Mouse (Mus musculus) kidney, embryonic 16.5 days (tissue): ENCODE data around the gene Irak1bp1. TPM values are rescaled to one million over a fixed set of nuclear protein-coding genes. Genes with fewer than 3 reads are reported as not detected.

Experiments
- ATAC-seq: fragments of 200-750 bp; cut with Nextera tagmentation; 2 replicates; pipeline ENCODE4 v1.8.0; 2017; ENCODE audit warnings: moderate TSS enrichment; ENCODE audit not compliant: low FRiP score, low TSS enrichment
- H3K27ac ChIP-seq: fragments of 300-500 bp; sonication (generic); 2 replicates; pipeline ENCODE4 v1.5.1; 2014; ENCODE audit warnings: low read length
- H3K27me3 ChIP-seq: fragments of 300-500 bp; sonication (generic); 2 replicates; pipeline ENCODE4 v1.6.1; 2014; ENCODE audit warnings: low read length, control low read depth, mixed read lengths; ENCODE audit not compliant: insufficient read depth
- H3K36me3 ChIP-seq: fragments of 300-500 bp; sonication (generic); 2 replicates; pipeline ENCODE4 v1.6.1; 2014; ENCODE audit warnings: low read length, control low read depth, mixed read lengths; ENCODE audit not compliant: insufficient read depth
- H3K4me1 ChIP-seq: fragments of 300-500 bp; sonication (generic); 2 replicates; pipeline ENCODE4 v1.6.1; 2014; ENCODE audit warnings: low read length, control low read depth, mixed read lengths; ENCODE audit not compliant: insufficient read depth
- H3K4me2 ChIP-seq: fragments of 300-500 bp; sonication (generic); replicated peaks from 2 replicates; pipeline ENCODE4 v1.6.1; 2014; ENCODE audit warnings: low read depth, low read length
- H3K4me3 ChIP-seq: fragments of 300-500 bp; sonication (generic); 2 replicates; pipeline ENCODE4 v1.5.1; 2014; ENCODE audit warnings: mild to moderate bottlenecking, low read length
- H3K9ac ChIP-seq: fragments of 300-500 bp; sonication (generic); replicated peaks from 2 replicates; pipeline ENCODE4 v1.6.1; 2014; ENCODE audit warnings: low read length
- H3K9me3 ChIP-seq: fragments of 300-500 bp; sonication (generic); 2 replicates; pipeline ENCODE4 v1.6.1; 2016; ENCODE audit warnings: low read length, control low read depth
- WGBS: fragments of 180-500 bp; shearing (Covaris S2); extraction: QIAGEN DNeasy Blood & Tissue Kit; methylation state at CpG from one replicate; pipeline ENCODE4 v1.1.7; 2014; 5-methylcytosine and 5-hydroxymethylcytosine counted together
- polyA plus RNA-seq: library from polyadenylated mRNA; unstranded; fragments of >200 nt; fragmentation: Nextera tagmentation; extraction: Ambion mirVana; gene quantifications from 2 replicates; pipeline ENCODE4 v1.2.1, GENCODE M21; 2015

Irak1bp1 gene
- polyA plus RNA-seq, 1 experiment from 2014 or later = 19.4 TPM

DNA sequence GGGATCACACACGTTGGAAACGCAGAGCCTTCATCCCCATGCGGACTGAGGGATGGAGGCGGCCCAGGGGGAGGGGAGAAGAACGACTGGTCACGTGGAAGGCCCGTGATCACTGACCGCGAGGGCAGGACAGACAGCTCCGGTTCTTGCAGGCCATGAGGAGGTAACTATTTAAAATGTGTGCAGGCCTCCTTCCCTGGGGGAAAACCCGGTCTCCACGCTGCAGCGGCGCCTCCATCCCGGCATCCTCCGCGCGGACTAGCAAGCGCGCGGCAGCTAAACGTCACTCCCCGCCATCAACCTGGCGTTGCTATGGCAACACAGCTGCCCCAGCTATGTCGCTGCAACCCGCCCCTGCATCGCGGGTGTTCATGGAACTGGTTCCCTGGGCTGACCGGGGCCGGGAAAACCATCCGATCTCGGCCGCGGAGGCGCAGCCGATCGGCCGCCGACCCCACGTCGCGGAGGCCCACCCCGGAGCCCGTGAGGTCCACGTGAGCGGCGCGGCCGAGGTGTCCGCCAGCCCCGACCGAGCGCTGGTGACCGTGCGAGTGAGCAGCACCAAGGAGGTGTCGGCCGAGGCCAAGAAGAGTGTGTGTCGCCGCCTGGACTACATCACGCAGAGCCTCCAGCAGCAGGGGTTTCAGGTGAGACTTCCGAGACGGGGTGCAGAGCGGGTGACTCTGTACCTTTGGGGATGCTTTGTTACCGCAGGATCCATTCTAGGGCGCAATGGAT, 522 bp downstream of the Irak1bp1 start:
- H3K4me1 ChIP-seq = peaks cover 13% of the 10 kb centered on the region
- WGBS = under 1% methylated on average over 65 of the region's 65 CpGs
- peak overlapping the region; percentile 74 for H3K4me2 ChIP-seq
- no peaks in the 10 kb centered on the region for H3K9me3 ChIP-seq
- ATAC-seq = peak; percentile 95
- H3K27me3 ChIP-seq = no peaks in the 10 kb centered on the region
- peak overlapping the region; percentile 88 for H3K9ac ChIP-seq
- H3K36me3 ChIP-seq = no peaks in the 10 kb centered on the region
- peak overlapping the region; percentile 90 for H3K4me3 ChIP-seq
- H3K27ac ChIP-seq = peak overlapping the region; percentile 88

DNA sequence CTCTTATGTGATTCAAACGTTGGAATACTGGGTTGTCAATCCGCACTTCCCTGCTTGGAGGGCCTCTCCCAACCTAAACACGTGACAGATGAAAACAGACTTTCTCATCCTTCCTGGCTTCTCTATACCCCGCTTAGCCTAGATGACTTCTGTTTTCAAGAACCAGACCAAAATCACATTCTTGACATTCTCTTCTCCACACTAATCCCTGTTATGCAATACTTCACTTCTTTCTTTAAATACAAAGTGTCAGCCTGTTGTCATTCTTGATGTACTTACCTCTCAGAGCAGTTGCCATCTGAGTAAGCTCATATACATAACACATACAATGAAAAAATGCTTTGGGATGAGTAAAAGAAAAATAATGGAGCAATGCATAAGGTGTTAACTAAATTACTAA, 2.6 kb downstream of the Irak1bp1 start:
- Histone ChIP-seq H3K27ac (no peak overlapping the region), H3K4me1 (peaks cover 20% of the 10 kb centered on the region), H3K9ac (no peak overlapping the region), H3K9me3 (no peaks in the 10 kb centered on the region), H3K27me3 (no peaks in the 10 kb centered on the region), H3K4me2 (no peak overlapping the region), H3K4me3 (no peak overlapping the region), H3K36me3 (no peaks in the 10 kb centered on the region)
- no peak for ATAC-seq
- WGBS = 68% methylated on average over 4 of the region's 4 CpGs

DNA sequence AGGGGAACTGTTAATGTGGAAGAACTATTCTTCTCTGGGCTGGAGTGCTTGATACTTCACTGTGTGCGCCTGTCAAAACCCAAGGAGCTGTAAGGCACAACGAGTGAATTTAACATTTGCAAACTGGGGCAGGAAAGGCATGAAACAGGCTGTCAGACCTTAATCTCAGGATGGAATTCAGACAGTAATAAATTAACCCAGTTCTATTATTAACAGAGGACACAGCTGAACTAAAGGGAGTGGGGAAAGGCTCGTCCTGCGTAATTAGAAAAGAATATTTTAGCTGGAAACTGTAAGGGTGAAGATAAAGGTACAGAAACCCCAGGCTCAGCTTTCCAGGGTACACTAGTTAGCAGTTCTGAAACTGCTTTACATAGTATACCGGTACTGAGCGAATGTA, 6.6 kb downstream of the Irak1bp1 start:
- 59% methylated on average over 6 of the region's 6 CpGs for WGBS
- Histone ChIP-seq H3K4me2 (no peak overlapping the region), H3K4me1 (peaks cover 12% of the 10 kb centered on the region; the same call in 1 of the 2 replicates), H3K36me3 (peaks cover 6% of the 10 kb centered on the region), H3K9ac (no peak overlapping the region), H3K27ac (no peak overlapping the region), H3K9me3 (no peaks in the 10 kb centered on the region), H3K4me3 (no peak overlapping the region), H3K27me3 (no peaks in the 10 kb centered on the region)
- peak; percentile 71 for ATAC-seq

DNA sequence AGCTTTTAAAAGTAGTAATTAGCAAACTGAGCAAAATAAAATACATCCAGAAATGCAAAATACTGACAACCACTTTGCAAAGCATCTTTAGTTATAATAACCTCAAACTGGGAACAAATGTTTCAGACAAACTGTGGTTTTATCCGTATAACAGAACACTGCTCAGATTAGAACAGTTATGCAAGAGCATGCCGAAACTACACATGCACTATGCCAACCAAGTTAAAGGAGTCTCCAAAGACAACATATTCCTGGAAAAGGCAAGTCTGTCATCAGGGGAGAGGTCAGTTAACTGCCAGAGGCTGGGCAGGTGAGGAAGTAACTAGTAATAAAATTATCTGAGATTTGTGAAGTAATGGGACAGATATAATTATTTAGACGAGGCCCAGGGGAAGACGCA, 13.3 kb downstream of the Irak1bp1 start:
- peaks cover 6% of the 10 kb centered on the region for H3K36me3 ChIP-seq
- H3K9ac ChIP-seq = no peak overlapping the region

DNA sequence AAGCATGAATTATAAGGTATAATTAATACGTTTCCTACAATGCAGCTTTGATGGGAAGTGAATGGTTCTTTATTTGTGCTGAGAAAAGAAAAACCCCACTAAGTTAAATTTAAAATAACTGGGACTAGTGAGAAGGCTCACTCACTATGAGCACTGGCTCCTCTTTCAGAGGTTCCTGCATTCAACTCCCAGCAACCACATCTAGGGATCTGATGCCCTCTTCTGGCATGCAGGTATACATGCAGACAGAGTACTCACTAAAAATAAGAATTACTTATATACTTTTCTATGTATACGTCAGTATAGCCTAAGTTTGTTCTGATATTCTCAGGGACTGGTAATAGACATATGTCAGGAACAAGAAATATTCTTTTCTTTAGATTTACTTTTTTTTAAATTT, 24.7 kb downstream of the Irak1bp1 start:
- H3K4me3 ChIP-seq = no peak overlapping the region
- H3K9me3 ChIP-seq = no peaks in the 10 kb centered on the region
- no peaks in the 10 kb centered on the region for H3K36me3 ChIP-seq
- no peak overlapping the region for H3K27ac ChIP-seq
- H3K4me2 ChIP-seq = no peak overlapping the region
- H3K27me3 ChIP-seq = no peaks in the 10 kb centered on the region
- 54% methylated on average over 2 of the region's 2 CpGs for WGBS
- no peak overlapping the region for H3K9ac ChIP-seq
- H3K4me1 ChIP-seq = no peaks in the 10 kb centered on the region
- no peak; the same call in 1 of the 2 replicates for ATAC-seq

More for the DNA sequence above, 13.3 kb downstream of the Irak1bp1 start:
- H3K4me3 ChIP-seq = no peak overlapping the region
- no peak overlapping the region for H3K4me2 ChIP-seq
- WGBS = 92% methylated on average over 4 of the region's 4 CpGs
- H3K4me1 ChIP-seq = no peaks in the 10 kb centered on the region
- ATAC-seq = no peak
- no peaks in the 10 kb centered on the region for H3K9me3 ChIP-seq
- no peaks in the 10 kb centered on the region for H3K27me3 ChIP-seq
- H3K27ac ChIP-seq = no peak overlapping the region

DNA sequence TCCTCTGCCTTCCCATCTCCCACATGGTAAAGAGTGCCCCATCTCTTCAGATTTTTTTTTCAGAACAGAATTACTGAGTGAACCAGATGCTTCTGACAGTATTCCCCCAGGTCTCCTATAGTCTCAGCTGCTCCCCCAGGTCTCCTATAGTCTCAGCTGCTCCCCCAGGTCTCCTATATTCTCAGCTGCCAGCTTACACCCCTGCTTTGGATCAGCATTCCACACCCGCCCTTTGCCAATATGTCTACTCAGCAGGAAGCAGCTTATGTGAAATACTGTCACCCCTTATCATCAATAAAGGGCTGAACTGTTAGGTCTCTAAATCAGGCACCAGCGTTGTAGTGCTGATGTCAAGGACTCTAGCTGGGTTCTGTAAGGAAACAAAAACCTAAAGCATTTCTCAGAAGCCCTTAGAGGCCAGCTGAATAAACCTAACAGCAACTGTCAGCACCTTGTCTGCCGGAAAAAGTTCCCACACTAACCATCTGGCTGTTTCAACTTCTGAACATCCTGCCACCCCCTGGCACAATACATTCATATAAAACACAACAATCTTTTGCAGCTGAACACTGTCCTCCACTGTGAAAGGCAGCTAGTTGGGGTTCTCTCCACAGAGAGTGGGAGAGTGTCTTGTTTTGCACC, 25.8 kb downstream of the Irak1bp1 start:
- Histone ChIP-seq H3K9me3 (no peaks in the 10 kb centered on the region), H3K4me2 (no peak overlapping the region), H3K4me1 (no peaks in the 10 kb centered on the region), H3K4me3 (no peak overlapping the region), H3K36me3 (no peaks in the 10 kb centered on the region), H3K27ac (no peak overlapping the region), H3K27me3 (no peaks in the 10 kb centered on the region), H3K9ac (no peak overlapping the region)
- no peak for ATAC-seq
- 38% methylated on average over 3 of the region's 3 CpGs for WGBS

DNA sequence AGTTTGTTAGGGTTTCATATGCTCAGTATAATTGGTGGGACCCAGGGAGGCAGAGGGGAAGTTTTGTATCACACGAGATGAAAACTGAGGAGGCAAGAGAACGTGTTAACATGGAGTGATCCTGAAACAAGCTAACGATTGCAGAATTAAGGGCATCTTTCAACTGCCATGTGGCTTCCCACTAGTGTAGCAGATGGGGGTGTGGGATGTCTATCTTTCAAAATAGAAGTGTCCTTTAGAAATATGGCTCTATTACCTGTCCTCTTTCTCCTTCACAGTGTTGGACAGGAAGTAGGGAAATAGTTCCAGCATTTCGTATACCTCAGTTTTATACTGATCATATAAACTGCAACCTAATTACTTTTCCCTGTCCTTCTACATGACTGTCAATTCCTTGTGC, 26.9 kb downstream of the Irak1bp1 start:
- 79% methylated on average over 4 of the region's 4 CpGs for WGBS
- no peaks in the 10 kb centered on the region for H3K36me3 ChIP-seq
- no peaks in the 10 kb centered on the region for H3K27me3 ChIP-seq
- no peaks in the 10 kb centered on the region for H3K9me3 ChIP-seq
- H3K9ac ChIP-seq = no peak overlapping the region
- H3K4me1 ChIP-seq = no peaks in the 10 kb centered on the region
- no peak overlapping the region for H3K4me3 ChIP-seq
- no peak for ATAC-seq
- no peak overlapping the region for H3K27ac ChIP-seq
- H3K4me2 ChIP-seq = no peak overlapping the region

DNA sequence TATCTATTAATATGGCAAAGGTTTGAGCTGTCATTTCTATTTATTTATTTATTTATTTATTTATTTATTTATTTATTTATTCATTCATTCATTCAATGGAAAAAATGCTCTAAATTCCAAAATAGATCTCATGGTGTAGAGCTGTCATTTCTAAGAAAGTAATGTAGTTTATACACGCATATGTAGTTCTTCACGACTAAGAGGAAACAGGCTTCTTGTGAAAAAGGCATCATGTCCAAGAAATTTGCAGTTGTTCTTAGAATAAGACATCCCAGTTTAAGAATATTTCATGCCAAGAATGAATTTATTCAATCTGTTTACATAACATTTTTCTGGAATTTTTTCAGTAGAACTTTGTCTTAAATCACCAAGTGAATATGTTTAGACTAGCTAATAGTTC, 31.5 kb downstream of the Irak1bp1 start:
- ATAC-seq = no peak
- 76% methylated on average over 2 of the region's 2 CpGs for WGBS
- H3K27ac ChIP-seq = no peak overlapping the region

DNA sequence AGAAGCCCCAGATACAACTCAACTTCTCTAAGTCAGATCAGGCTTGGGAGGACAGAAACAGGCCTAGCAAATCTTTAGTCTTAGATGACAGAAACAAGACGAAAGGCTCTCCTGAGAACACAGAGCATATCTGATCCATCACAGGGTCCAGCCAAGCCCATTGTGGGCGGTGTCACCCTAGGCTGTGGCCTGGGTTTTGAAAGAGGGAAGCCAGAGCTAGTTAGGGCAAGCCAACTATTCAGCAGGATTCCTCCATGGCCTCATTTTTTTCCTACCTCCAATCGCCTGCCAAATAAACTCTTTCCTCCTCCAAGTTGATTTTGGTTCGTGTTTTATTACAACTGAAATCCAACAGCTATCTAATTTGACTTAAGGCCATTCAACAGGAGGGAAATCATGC, 32.0 kb downstream of the Irak1bp1 start:
- WGBS = 74% methylated on average over 4 of the region's 4 CpGs
- peak overlapping the region; percentile 2; the same call in 1 of the 2 replicates for H3K27ac ChIP-seq
- no peaks in the 10 kb centered on the region for H3K9me3 ChIP-seq
- no peak for ATAC-seq
- no peak overlapping the region for H3K4me3 ChIP-seq
- H3K9ac ChIP-seq = no peak overlapping the region
- no peak overlapping the region for H3K4me2 ChIP-seq
- H3K4me1 ChIP-seq = no peaks in the 10 kb centered on the region
- no peaks in the 10 kb centered on the region for H3K27me3 ChIP-seq
- H3K36me3 ChIP-seq = no peaks in the 10 kb centered on the region

More for the DNA sequence above, 31.5 kb downstream of the Irak1bp1 start:
- Histone ChIP-seq H3K4me3 (no peak overlapping the region), H3K9me3 (no peaks in the 10 kb centered on the region), H3K4me1 (no peaks in the 10 kb centered on the region), H3K4me2 (no peak overlapping the region), H3K27me3 (no peaks in the 10 kb centered on the region), H3K36me3 (no peaks in the 10 kb centered on the region), H3K9ac (no peak overlapping the region)

DNA sequence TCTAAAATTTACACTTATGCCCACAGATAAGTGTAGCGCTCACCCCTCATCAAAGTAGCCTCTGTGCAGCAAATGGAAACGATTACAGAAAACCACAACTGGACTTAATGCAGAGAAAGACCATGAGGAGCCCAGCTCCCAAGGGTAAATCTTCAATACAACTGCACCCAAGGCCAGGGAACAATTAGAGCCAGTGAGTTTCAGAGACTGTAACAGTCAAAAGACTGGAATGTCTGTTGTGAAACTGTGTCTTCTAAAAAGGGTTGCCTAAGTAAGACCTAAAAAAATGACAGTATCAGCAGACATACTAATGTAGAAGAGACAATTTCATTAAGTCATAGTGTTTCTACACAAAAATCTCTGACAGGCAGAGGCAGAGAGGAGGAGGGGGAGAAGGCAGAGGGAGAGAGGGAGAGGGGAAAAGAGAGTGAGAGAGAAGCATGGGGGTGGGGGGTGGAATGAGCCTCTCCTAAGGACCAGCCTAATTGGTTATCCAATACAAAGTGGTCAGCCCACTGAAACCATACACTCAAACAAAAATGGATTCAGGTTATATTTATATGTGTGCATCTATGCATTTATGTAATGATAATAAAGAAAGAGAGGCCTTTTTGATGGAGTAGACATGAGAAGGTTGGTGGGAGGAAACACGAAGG, 32.6 kb downstream of the Irak1bp1 start:
- Histone ChIP-seq H3K4me1 (no peaks in the 10 kb centered on the region), H3K27ac (peak overlapping the region; percentile 2; the same call in 1 of the 2 replicates), H3K4me3 (no peak overlapping the region), H3K9ac (no peak overlapping the region), H3K9me3 (no peaks in the 10 kb centered on the region), H3K36me3 (no peaks in the 10 kb centered on the region), H3K27me3 (no peaks in the 10 kb centered on the region), H3K4me2 (no peak overlapping the region)
- no peak for ATAC-seq
- WGBS = 90% methylated on average over 3 of the region's 3 CpGs
